Mouse (Mus musculus) cerebellum, adult 2 months (tissue): ENCODE results near the gene Tspan33. TPM values are rescaled to one million over a fixed set of nuclear protein-coding genes. Genes with fewer than 3 reads are reported as not detected.
"Not testable (repeated sequence)": the region's sequence is repeated elsewhere in the genome, so short reads cannot be mapped to it uniquely, and the experiment has no call there.

Experiments
- DNase-seq, 2 experiments: peaks; one replicate each; pipeline ENCODE4 v3.0.0; 2021
- H3K27ac ChIP-seq: fragments of 200-500 bp; 2 replicates; pipeline ENCODE4 v1.5.1; 2012; ENCODE audit warnings: low read length, control low read depth, inconsistent platforms; ENCODE audit not compliant: insufficient read depth
- H3K27me3 ChIP-seq: fragments of 200-500 bp; 2 replicates; pipeline ENCODE4 v1.6.1; 2012; ENCODE audit warnings: inconsistent platforms, mild to moderate bottlenecking, low read length, moderate library complexity; ENCODE audit not compliant: control insufficient read depth, insufficient read depth
- H3K4me1 ChIP-seq: fragments of 200-500 bp; 2 replicates; pipeline ENCODE4 v1.6.1; 2011; ENCODE audit warnings: low read length; ENCODE audit not compliant: control insufficient read depth, insufficient read depth
- H3K4me3 ChIP-seq: fragments of 200-500 bp; replicated peaks from 2 replicates; pipeline ENCODE3; 2011; ENCODE audit warnings: mild to moderate bottlenecking, low read depth, low read length, control low read depth; ENCODE audit not compliant: insufficient read depth
- CTCF ChIP-seq: fragments of 200-500 bp; IDR thresholded peaks from 2 replicates; pipeline ENCODE4 v1.5.1; 2011; ENCODE audit warnings: low read depth, mild to moderate bottlenecking, control low read depth, low read length, moderate library complexity, borderline replicate concordance; ENCODE audit not compliant: insufficient read depth
- POLR2A ChIP-seq: fragments of 200-500 bp; IDR thresholded peaks from 2 replicates; pipeline ENCODE4 v1.6.1; 2011; ENCODE audit warnings: low read length, control low read depth, borderline replicate concordance; ENCODE audit not compliant: insufficient read depth
- WGBS: fragments of 180-500 bp; shearing (Covaris S2); methylation state at CpG from one replicate; pipeline ENCODE4 v1.1.7; 2018; 5-methylcytosine and 5-hydroxymethylcytosine counted together
- polyA plus RNA-seq: library from polyadenylated mRNA; depleted of rRNA; stranded (reverse); fragments of >200 nt; gene quantifications from 2 replicates; pipeline ENCODE4 v1.2.3, GENCODE M21; 2012

Tspan33 gene
- polyA plus RNA-seq, 1 experiment: 27.2 TPM

- Histone ChIP-seq H3K4me3 (no peak overlapping the region), H3K27me3 (no peaks in the 10 kb centered on the region), H3K27ac (no peak overlapping the region), H3K4me1 (no peaks in the 10 kb centered on the region)
- no peak for DNase-seq
- TF ChIP-seq POLR2A (no peak), CTCF (no peak)
- 77% methylated on average over 3 of the region's 3 CpGs for WGBS
Measured at GRCm38 (mm10) chr6:29751466-29752152, 57.6 kb downstream of the Tspan33 start.

- WGBS: 18% methylated on average over 11 of the region's 11 CpGs
Measured at GRCm38 (mm10) chr6:29753336-29753735, 59.3 kb downstream of the Tspan33 start.

GRCm38 (mm10) chr6:29756001-29756400, 62.0 kb downstream of the Tspan33 start:
- H3K27ac ChIP-seq: no peak overlapping the region
- H3K4me1 ChIP-seq: no peaks in the 10 kb centered on the region
- DNase-seq: no peak
- no peaks in the 10 kb centered on the region for H3K27me3 ChIP-seq
- H3K4me3 ChIP-seq: no peak overlapping the region
- WGBS: 42% methylated on average over 5 of the region's 5 CpGs
- TF ChIP-seq CTCF (no peak), POLR2A (no peak)

More at GRCm38 (mm10) chr6:29753336-29753735, 59.3 kb downstream of the Tspan33 start:
- no peak for DNase-seq
- no peak overlapping the region for H3K27ac ChIP-seq
- no peak overlapping the region for H3K4me3 ChIP-seq
- H3K27me3 ChIP-seq: no peaks in the 10 kb centered on the region
- no peaks in the 10 kb centered on the region for H3K4me1 ChIP-seq
- TF ChIP-seq POLR2A (no peak), CTCF (no peak)

DNA sequence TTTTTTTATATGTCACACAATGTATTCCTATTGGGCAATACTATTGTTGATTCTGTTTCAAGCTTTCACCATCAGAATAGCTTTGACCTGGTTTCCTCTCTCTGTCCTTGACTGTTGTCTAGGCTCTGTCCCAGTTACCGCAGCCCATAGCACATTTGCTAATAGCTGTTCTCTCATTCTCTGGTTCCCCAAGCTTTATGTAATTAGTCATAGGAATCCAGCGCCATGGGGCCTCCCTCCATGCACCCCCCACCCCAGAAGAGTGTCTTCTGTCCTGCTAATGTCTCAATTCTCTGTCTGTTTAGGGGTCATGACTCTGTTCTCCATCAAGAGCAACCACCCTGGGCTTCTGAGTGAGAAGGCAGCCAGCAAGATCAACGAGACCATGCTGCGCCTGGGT, 62.5 kb downstream of the Tspan33 start:
- no peaks in the 10 kb centered on the region for H3K4me1 ChIP-seq
- no peak for DNase-seq
- H3K4me3 ChIP-seq: no peak overlapping the region
- no peaks in the 10 kb centered on the region for H3K27me3 ChIP-seq
- TF ChIP-seq CTCF: no peak
- TF ChIP-seq POLR2A: no peak
- WGBS: 54% methylated on average over 4 of the region's 4 CpGs
- no peak overlapping the region for H3K27ac ChIP-seq

GRCm38 (mm10) chr6:29758417-29758816, 64.4 kb downstream of the Tspan33 start:
- Histone ChIP-seq H3K4me3 (no peak overlapping the region), H3K27me3 (no peaks in the 10 kb centered on the region), H3K27ac (no peak overlapping the region), H3K4me1 (no peaks in the 10 kb centered on the region)
- 15% methylated on average over 4 of the region's 4 CpGs for WGBS
- TF ChIP-seq POLR2A (no peak), CTCF (peak; percentile 88)
- DNase-seq: peak; percentile 79 to 81

- 86% methylated on average over 13 of the region's 13 CpGs for WGBS
- Histone ChIP-seq H3K4me3 (no peak overlapping the region), H3K27ac (no peak overlapping the region), H3K4me1 (no peaks in the 10 kb centered on the region), H3K27me3 (no peaks in the 10 kb centered on the region)
- DNase-seq: no peak
- TF ChIP-seq CTCF (no peak), POLR2A (no peak)
Measured at GRCm38 (mm10) chr6:29759012-29759679, 65.1 kb downstream of the Tspan33 start.

DNA sequence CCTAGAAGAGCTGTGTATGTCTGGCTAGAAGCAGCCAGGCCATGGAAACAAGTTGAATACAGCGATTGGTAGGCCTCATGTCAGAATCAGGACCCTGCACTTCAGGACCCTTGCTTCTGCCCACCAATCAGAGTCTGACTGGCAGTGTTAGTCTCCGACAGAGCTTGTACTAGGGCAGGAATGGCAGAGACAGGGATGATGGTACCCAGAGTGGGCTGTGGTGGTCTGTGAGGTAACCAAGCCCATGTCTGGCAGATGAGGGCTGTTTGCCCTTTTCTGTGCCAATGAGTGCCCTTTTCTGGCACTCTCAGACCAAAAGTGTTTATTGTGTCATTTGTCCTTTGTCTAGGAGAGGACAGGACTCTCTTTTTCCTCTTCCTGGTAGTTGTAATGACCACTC, 66.4 kb downstream of the Tspan33 start:
- not testable (repeated sequence) for H3K4me3 ChIP-seq, H3K4me1 ChIP-seq, DNase-seq, H3K27ac ChIP-seq, H3K27me3 ChIP-seq
- 90% methylated on average over 2 of the region's 2 CpGs for WGBS

DNA sequence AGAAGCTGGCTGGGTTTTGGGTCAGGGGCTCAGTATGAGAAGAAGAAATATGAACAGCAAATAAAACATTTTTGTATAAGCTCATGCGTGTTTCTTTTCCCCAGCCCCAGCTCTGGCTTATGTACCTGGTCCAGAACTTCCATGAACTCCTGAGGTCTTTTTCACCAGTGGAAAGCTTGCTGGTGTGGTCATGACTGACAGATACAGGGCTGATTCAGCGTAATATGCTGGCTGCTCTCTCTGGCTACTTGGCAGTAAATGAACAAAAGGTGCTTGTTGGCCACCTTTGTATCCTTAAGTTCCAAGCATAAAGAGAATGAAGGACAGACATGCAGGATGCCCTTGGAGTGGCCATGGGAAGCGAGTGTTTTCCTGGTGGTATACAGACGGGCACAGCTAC, 67.3 kb downstream of the Tspan33 start:
- Histone ChIP-seq H3K27me3 (no peaks in the 10 kb centered on the region), H3K4me3 (no peak overlapping the region), H3K27ac (no peak overlapping the region), H3K4me1 (no peaks in the 10 kb centered on the region)
- DNase-seq: no peak
- 91% methylated on average over 4 of the region's 4 CpGs for WGBS
- TF ChIP-seq POLR2A (no peak), CTCF (no peak)
